Mouse (Mus musculus) granulocyte monocyte progenitor cell, adult 5-6 weeks (primary cell): ENCODE measurements at regions not wholly inside any gene's neighbourhood (a gene's known extent, or its start where the extent isn't known, plus 50 kb on each side); places are given as distances from the start of the nearest gene placed in this dataset.

Experiments
- ATAC-seq: replicated peaks from 2 replicates; pipeline ENCODE4 v1.8.0; 2016; ENCODE audit warnings: mild to moderate bottlenecking, moderate TSS enrichment, inconsistent platforms; ENCODE audit not compliant: poor library complexity, severe bottlenecking

- no peak for ATAC-seq
Observed at GRCm38 (mm10) chr5:148454200-148454599, 54.5 kb upstream of the Slc7a1 start.

- no peak for ATAC-seq
Observed at GRCm38 (mm10) chr5:148453776-148454175, 54.1 kb upstream of the Slc7a1 start.

- peak; percentile 78 for ATAC-seq
Observed at GRCm38 (mm10) chr5:148452909-148453632, 53.4 kb upstream of the Slc7a1 start.

GRCm38 (mm10) chr5:148451811-148452210, 52.1 kb upstream of the Slc7a1 start:
- ATAC-seq: peak; percentile 57; the same call in 1 of the 2 replicates

- ATAC-seq: peak; percentile 65
Observed at GRCm38 (mm10) chr5:148450924-148451323, 51.2 kb upstream of the Slc7a1 start.
